Mouse (Mus musculus): Measurements from ENCODE around the gene Adam1b.

Gene Adam1b

GRCm38 (mm10) chr5:121493305-121493704, 9.9 kb downstream of the Adam1b start:
- no peak for DNase-seq

- DNase-seq: no peak
These were observed 18.4 kb downstream of the Adam1b start for GRCm38 (mm10) chr5:121484801-121485200.

DNA sequence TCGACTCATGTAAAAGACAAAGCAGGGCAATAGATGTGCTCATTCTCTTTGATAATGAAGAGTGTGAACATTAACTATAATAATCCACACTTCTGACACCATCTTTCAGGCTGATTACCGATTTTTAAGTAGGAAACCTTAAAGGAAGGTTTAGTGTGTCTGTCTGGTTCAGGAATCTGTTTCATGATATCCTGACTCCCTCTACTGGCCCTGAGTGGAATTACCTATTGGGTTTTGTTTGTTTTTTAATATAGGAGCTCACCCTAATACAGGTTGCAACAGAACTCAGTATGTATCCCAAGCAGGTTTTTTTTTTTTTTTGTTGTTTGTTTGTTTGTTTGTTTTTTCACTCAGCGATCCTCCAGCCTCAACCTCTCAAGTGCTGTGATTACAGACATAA, 25.6 kb downstream of the Adam1b start:
- no peak for DNase-seq

- no peak for DNase-seq
These were observed 27.2 kb downstream of the Adam1b start for GRCm38 (mm10) chr5:121476040-121476439.

DNA sequence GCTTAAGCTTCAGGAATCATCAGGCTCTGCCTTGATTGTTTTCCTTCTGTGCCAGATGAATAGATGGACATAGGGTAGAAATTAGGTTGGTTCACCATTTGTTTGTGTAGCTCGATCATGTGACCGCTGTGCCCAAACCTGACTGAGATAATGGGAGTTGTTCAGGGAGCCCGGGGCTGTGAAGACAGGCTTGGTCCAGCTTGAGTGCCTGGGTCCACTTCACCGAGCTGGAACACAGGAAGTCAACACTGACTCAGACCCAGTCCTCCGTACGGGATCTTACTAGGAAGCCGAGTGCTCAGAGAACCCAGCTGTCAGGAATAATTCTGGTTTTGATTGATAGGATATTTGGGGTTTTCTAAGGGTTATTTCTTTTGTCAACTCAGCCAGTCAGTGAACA, 28.6 kb downstream of the Adam1b start:
- DNase-seq: peak in 1 of 2 experiments; percentile 20

DNA sequence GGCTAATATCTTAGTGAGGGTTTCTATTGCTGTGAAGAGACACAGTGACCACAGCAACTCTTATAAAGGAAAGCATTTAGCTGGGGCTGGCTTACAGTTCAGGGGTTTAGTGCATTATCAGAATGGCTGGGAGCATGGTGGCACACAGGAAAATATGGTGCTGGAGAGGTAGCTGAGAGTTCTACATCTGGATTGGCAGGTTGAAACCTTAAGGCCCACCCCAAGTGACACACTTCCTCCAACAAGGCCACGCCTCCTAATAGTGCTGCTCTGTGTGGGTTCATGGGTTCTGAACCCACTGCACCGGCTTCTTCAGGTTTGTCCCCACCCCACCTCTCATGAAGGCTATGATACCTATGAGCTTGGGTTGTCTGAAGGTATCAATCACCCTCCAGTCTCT, 30.8 kb downstream of the Adam1b start:
- DNase-seq: no peak

DNA sequence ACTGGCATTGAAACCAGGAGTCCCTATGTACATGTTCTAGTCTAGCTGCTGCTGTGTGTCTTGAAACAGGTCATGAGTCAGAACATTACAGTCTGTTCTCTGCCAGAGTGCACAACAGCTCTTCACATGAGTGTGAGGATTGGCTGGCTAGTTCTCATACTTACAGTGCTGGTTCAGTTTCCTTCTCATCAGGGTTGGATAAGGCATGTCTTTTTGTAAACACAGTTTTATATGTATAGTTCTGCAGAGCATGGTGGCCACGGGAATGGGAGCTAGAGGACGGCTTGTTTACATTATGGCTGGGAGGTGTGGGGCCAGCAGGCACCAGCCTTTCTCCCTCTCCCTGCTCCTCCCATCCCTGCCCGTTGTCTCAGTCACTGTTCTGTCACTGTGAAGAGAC, 33.7 kb downstream of the Adam1b start:
- no peak for DNase-seq

- DNase-seq: peak in 1 of 2 experiments; percentile 22
These were observed 39.5 kb downstream of the Adam1b start for GRCm38 (mm10) chr5:121463601-121464250.

- DNase-seq: peak; percentile 37 to 60
These were observed 40.3 kb downstream of the Adam1b start for GRCm38 (mm10) chr5:121462967-121463366.

DNA sequence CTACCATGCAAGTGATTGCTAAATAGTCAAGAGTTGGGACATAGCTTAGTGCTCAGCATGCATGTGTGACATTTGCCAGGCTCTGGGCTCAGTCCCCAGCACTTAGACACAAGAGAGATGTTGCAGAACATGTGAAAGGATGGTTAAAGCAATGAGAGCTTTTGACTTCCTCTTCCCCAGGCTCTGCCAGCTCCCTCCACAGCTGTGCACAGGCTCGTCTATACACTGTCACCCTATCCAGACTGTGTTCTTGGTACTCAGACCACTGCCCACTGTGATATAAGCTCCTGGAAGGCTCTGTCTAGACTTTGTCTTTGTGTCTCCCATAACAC, 41.1 kb downstream of the Adam1b start:
- DNase-seq: no peak

GRCm38 (mm10) chr5:121461339-121462170, 41.7 kb downstream of the Adam1b start:
- no peak for DNase-seq

- no peak for DNase-seq
These were observed 47.5 kb downstream of the Adam1b start for GRCm38 (mm10) chr5:121455510-121456265.

DNA sequence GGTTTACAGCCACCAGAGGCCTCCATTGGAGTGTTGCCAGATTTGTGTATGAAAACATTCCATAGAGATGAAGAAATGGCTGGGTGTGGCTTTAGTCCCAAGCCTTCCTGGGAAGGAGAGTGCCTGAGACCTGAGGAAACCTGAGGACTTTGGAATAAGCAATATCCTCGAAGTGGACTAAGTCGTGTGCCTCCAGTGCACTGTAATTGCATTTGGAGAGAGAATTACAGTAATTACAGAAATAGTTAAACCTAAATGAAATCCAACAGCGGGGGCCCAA, 48.8 kb downstream of the Adam1b start:
- DNase-seq: peak in 1 of 2 experiments; percentile 23

DNA sequence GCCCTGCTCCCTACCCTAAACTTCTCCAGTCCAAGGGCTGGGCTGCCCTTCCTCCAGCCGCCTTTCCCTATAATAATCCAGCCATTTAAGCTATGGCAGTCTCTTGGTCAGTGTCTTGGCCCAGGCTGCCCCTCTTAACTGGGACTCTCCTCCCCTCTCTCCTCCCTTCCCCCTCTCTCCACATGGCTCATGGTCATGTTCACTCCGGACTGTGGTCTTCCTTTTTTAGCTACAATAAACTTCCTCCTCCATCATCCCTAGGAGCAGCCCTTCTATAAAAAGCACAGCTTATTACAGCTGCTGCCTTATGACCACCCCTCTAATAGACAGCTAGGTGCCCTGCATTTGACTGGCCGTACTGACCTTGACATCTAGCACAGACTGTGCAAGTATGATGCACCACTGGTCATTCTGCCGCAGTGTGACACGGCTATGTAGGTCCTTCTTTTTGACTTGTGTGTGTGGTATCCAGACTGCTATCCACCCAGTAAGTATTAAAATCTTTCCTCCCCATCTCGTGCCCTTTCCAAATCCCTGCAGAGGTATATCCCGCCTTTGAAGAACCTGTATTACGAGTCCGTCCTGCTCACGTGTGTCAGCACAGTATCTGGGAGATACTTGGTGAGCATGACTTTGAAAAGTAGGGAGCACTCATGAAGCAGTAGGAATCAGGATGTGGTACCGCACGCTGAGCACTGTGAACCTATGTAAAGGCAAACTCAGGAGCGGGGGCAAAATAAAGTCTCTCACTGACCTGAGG, 49.3 kb downstream of the Adam1b start:
- DNase-seq: no peak

GRCm38 (mm10) chr5:121452906-121453305, 50.3 kb downstream of the Adam1b start:
- DNase-seq: no peak

GRCm38 (mm10) chr5:121452026-121452869, 51.0 kb downstream of the Adam1b start, which contains the start of gene Erp29:
Erp29 (minus strand) TSS chr5:121452506.
- DNase-seq: peak; percentile 99

DNA sequence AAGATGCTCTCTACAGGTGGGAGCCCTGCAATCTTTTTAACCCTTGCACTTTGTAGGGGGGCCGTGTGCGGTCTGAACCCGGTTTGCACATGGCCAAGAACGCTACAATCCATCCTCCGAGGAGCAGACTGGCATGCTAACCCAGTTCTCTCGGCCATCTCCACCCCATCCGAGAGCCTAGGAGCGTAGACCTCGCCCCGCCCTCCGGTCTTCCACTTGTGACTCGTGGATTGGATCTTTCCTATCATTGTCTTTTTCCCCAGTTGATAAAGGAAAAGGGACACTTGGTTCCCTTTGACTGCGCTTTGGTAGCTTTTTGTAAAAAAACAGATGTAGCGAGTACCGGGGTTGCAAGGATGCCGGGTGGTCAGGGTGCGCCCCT, 51.6 kb downstream of the Adam1b start, which contains the start of gene Tmem116:
Gene Tmem116, plus strand, starts transcription at position 250 of the 382 bp plus-strand sequence.
- DNase-seq: peak; percentile 48 to 65

GRCm38 (mm10) chr5:121451203-121451602, 52.0 kb downstream of the Adam1b start:
- no peak for DNase-seq

GRCm38 (mm10) chr5:121450476-121450875, 52.8 kb downstream of the Adam1b start:
- peak in 1 of 2 experiments; percentile 17 for DNase-seq
